Mouse (Mus musculus): Measurements from ENCODE around the gene Brd7. TPM values are rescaled to one million over a fixed set of nuclear protein-coding genes. Genes with fewer than 3 reads are reported as not detected.

Brd7 gene
- polyA plus RNA-seq, 1 experiment from 2014 or later, result 84.6 TPM

DNA sequence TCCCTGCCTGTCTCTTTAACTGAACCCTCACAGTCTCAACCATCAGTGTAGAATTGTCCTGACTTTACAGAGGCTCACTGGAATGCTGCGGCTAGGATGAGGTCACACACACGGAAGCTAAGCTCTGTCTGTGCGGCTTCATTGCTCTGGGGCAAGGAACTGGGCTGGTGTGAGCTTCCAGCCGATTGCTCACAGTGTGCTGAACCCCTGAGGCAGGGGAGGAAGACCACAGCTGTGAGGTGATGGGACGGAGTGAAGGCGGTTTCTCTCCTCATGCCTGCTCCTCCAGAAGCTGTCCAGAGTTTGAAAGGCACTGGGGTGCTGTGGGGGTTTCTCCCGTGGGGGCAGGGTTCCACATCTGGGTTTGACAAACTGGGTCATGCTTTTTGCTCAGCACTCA, 77.3 kb downstream of the Brd7 start:
- ATAC-seq (peak; percentile 94), DNase-seq (ENCODE audit: low read depth, low spot score) (peak; percentile 65)
- TF ChIP-seq CTCF (IDR thresholded peaks at IDR 0.05), result no peak
- ChIA-PET POLR2A (interaction anchor here (1.1 kb wide), 1 partner anchor 10 kb away, joined by 3 read pairs; no protein-coding TSS in a partner anchor), CTCF (interaction anchor here (1.0 to 1.2 kb wide), 2 partner anchors 15 to 32 kb away, joined by 3 read pairs; no protein-coding TSS in a partner anchor)
- in situ Hi-C loops (cut with MboI; ENCODE audit: low pct_unique_long_range_greater_than_20kb), result no loop called here
- H3K27me3 ChIP-seq, result no peaks in the 10 kb centered on the region

DNA sequence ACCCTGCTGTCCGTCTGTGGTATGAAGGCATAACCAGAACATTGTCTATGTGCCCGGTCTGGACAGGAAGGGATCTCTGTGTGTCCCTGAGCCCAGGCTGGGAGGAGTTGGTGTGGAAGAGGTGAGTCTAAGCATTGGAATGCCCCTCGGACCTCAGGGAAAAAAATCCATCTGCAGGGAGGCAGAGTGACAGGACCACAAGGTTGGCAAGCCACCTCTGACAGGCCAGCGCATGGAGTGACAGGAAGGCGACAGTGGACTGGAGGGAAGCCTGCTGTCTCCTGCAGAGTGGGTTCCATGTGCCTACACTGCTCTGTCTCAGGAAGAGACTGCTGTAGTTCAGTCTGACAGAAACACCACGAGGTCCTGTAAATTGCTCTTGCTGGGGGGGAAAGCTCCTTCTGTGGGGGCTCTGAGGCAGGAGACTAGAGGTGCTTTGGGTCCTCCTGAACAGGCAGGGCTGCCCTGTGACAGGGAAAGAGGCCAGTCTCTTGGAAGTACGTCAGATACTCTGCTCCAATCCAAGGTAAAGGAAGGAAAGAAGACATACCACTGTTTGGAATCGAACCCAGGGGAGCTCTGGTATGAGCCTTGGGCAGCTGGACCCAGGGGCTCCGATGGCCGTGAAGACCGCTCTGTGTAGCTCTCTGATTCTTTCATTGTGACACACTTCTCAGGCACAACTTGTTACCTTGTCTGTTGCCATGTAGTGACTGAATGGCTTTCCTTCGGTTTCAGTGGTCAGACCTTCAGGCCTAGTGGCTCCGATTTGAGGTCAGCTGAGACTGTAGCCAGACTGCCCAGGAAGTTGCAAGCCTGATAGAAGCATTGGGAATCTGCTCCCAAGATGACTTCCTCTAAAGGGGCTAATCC, 78.5 kb downstream of the Brd7 start:
- in situ Hi-C loops (cut with MboI; ENCODE audit: low pct_unique_long_range_greater_than_20kb), result no loop called here
- CTCF ChIA-PET, result interaction anchor here (1.7 kb wide), 1 partner anchor 14 kb away, joined by 5 read pairs; no protein-coding TSS in a partner anchor

DNA sequence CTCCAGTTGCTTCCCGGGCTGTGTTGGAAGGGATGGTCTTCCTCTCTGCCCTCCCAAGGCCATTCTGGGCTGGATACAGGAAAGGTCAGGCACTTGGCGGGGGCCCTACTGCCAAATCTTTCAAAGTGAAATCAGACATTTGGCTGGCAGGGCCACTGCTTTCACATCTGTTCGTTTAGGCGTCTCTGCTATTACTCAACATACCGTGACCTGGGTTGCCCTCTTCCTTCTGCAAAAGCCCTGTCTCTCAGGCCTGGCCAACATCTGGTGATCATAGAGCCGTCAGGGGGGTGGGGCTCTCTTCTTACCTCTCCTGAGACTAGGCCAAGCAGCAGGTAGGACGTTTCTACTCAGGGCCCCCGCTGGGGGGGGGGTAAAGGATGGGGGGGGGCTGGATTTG, 79.3 kb downstream of the Brd7 start:
- CTCF ChIA-PET, result interaction anchor here (1.0 to 1.7 kb wide), 3 partner anchors 10 to 76 kb away, joined by 3 to 5 read pairs (median 4); partner anchors contain the start of gene Adcy7
- in situ Hi-C loops (cut with MboI; ENCODE audit: low pct_unique_long_range_greater_than_20kb), result no loop called here
- POLR2A ChIA-PET, result no interaction called here
- DNase-seq (ENCODE audit: low read depth, low spot score) (no peak), ATAC-seq (no peak)
- no peak for TF ChIP-seq CTCF (IDR thresholded peaks at IDR 0.05)
- H3K27me3 ChIP-seq, result no peaks in the 10 kb centered on the region

More for the DNA sequence above, 78.5 kb downstream of the Brd7 start:
- H3K27me3 ChIP-seq, result no peaks in the 10 kb centered on the region
- POLR2A ChIA-PET, result no interaction called here
- DNase-seq (ENCODE audit: low read depth, low spot score), result no peak
- no peak for ATAC-seq
- TF ChIP-seq CTCF (IDR thresholded peaks at IDR 0.05), result no peak

Other genes with a start within 250 kb of the Brd7 start
- gene Cnep1r1, start 243.4 kb downstream of the Brd7 start, polyA plus RNA-seq (2021), result 47.1 TPM
- 49.3 TPM for gene Heatr3, start 224.3 kb downstream of the Brd7 start, polyA plus RNA-seq (2021)
- 25.1 TPM for gene Tent4b, start 163.0 kb downstream of the Brd7 start, polyA plus RNA-seq (2021)
- gene Adcy7, start 89.8 kb downstream of the Brd7 start, polyA plus RNA-seq (2021), result 0.60 TPM
- 0.04 TPM for gene Nkd1, start 159.2 kb upstream of the Brd7 start, polyA plus RNA-seq (2021)